Mouse (Mus musculus) right cerebral cortex, postnatal 36 days (tissue): ENCODE results near the gene Begain.

Source experiments
- DNase-seq, 2 experiments: peaks; one replicate each; pipeline ENCODE4 v3.0.0; 2022; ENCODE audit warnings: low spot score in 2 of 2, mixed read lengths in 1 of 2

The Begain gene

DNA sequence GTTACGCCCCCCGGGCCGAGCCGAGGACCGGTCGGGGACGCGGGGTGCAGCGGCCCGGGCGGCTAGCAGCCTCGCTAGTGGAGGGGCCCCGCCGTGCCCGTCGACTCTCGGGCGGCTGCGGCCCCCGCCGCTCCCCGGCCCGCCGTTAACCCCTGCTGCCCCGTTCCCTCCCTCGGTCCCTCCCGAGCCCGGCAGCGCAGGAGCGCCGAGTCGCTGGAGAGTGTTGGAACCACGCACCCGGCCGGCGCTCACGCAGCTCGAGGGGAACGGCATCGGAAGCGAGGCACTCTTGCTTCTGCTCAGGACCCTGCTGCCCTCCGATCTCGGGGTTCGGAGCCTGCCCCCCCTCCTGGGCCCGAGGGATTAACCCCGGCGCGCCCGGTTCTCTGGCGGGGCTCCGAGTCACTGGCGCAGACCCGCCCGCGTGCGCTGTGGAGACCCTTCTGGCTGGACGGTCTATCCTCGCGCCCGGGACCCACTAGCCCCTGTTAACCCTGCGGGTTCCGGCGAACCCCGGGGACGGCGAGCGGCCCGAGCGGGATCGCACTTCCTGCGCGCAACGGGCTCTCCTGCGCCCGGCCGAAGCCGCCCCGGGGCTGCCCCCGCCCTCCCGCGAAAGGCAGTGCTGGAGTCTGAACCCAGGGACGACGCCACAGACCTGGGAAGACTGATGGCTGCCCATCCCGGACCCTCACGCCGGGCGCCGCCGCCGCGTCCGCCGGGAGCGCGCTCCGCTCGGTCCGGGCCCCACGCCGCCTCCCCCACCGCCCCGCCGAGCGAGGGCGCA, 14.8 kb downstream of the Begain start:
- DNase-seq: no peak

GRCm38 (mm10) chr12:109049949-109050348, 18.1 kb downstream of the Begain start:
- DNase-seq: no peak

DNA sequence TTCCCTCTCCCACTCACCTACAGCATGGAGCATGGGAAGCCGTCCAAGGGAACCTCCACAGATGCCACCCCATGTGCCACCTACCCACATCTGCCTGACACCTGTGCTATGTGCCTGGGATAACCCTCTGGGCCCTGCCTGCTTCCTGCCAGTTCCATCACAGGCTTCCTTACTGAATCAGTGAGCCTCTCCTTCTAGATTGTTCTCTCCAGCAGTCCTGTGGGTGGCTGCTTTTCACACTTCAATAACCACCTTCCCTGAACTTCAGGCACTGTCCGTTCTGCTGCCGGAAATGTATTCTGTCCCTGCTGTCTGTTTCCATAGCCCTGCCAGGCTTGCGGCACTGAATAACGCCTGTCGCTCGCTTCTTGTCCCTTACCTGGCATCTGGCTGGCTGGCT, 22.4 kb downstream of the Begain start:
- DNase-seq: no peak

GRCm38 (mm10) chr12:109044497-109044896, 23.5 kb downstream of the Begain start:
- no peak for DNase-seq

DNA sequence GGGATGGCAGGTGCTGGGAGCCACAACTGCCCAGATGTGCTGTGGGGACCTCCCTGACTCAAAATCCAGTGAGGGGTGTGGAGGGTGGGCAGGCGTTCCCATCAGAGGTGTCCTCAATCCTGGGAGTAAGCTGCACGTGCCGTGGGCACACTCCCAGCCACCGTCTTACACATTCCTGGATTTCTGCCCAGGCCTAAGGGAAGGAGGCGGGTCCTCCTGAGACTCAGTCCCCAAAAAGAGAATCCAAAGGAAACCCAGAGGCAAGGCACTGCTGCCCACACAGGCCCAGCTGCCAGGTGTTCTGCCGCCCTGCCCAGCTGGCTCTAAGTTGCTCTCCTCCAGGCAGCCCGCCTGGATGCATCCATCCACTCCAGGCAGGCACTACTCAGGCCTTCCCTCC, 28.7 kb downstream of the Begain start:
- peak; percentile 12 to 26 for DNase-seq

DNA sequence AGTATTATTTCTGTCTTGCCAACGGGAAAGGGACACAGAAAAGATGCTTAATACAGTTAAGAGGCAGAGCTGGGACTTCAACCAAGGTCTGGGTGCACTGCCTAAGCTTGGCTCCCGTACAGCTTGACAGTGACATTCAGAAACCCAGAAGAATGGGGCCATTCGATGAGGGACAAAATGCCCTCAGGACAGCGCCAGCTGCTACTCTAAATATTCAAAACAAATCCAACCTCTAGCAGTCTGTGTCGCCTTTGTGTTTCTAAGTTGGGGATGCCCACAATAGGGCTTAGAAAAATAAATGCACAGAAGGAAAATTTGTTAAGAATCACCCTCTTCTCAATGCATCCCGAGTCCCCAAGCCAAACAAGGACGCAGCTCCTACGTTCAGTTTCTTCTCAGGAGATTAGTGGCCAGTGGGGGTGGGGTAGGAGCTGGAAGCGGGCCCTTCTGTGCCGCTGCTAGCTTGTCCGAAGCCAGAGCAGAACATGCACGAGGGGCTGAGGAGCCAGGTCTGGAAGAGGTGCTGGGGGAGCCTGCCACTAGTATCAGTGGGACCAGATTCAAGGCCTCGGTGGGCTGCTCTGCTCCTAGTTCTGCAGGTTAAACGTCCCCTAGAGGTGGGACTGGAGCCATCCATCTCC, 29.7 kb downstream of the Begain start:
- DNase-seq: no peak

DNA sequence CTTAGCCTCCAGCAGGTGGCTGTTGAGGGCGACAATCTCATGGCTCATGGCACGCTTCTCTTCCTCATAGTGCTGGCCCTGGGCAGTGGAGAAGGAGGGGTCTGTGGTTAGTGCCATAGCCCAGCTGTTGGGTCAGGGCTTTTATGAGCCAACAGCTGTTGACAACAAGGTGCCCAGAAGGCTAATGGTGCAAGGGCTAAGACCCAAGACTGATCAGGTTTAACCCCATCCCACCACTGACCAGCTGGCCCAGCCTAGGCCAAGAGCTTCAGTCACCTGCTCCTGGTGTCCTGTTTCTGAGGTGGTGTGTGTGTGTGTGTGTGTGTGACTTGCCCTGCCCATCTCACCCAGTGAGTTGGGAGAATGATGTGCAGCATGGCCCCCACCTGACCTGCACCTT, 31.0 kb downstream of the Begain start:
- no peak for DNase-seq

GRCm38 (mm10) chr12:109023780-109024179, 44.2 kb downstream of the Begain start:
- no peak for DNase-seq

DNA sequence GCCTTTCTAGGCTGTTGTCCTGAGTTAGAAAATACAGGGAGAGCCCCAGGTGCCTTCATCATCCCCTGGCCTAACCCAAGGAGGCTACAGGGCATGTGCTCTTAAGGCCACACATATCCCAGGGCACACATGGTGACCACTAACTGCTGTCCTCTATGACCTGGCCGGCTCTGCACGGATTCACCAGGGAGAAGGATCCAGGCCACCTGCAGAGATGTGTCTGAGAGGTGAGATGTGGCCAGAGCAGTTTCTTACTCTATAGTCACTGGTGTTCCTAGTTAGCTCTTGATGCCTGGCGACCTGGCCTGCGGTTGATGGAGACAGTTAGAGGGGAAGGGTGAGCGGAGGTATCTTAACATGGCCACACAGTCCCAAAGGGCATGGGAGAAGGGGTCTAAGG, 45.1 kb downstream of the Begain start:
- no peak for DNase-seq

DNA sequence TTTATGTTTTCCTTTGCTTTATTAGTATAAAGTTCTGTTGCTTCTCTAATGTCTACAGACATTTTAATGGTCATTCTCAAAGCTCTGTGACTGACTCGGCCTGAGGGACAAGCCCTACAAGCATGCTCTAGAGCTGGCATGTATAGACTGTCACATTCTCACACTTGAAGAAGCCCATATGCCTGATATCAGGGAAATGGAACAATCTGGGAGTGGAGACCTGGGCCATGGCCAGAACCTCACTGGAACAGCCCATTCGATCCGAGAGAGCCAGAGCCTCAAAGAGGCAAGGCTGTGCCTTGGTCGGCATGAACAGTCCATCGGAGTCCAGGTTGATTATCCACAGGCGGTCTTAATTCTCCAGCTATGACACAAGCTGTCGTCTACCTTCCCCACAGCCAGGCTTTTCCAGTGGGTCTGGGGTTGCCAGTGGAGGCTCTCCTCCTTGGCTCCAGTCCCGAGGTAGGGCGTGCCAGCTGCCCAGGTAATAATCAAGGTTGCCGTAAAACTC, 45.8 kb downstream of the Begain start:
- no peak for DNase-seq

GRCm38 (mm10) chr12:109010070-109010649, 57.9 kb downstream of the Begain start:
- DNase-seq: peak in 1 of 2 experiments; percentile 19

DNA sequence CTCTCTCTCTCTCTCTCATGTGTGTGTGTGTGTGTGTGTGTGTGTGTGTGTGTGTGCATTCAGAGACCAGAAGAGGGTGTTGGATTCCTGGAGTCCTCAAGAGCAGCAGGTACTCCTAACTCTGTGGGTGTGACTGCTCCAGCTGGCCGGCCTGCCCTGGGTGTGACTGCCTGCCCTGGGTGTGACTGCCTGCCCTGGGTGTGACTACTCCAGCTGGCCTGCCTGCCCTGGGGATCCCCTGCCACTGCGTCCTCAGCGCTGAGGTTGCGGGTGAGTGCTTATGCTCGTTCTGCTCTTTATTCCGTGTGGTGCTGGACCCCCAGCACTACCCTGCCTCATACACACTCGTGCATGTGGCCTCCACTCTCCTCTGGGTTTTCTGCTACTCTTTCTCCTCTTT, 65.0 kb downstream of the Begain start:
- no peak for DNase-seq

DNA sequence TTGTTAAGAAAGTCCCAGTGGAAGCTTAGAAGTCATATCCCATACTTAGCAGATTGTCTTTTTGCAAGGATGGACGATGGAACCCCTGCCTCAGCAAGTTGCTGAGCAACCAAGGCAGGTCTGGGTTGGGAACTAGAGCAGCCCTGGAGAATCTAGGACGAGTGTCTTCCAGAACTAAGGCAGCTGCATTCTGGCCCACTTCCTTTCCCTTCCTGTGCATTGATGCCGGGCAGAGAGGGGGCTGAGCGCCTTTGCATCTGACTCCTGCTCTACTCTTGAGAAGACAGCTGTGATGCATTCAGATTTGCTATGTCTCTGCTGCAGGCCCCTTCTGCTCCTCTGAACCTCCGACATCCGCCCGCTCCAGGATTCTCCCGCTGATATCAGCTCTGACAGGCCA, 70.8 kb downstream of the Begain start:
- DNase-seq: peak in 1 of 2 experiments; percentile 17

GRCm38 (mm10) chr12:108995976-108996636, 71.9 kb downstream of the Begain start:
- no peak for DNase-seq

DNA sequence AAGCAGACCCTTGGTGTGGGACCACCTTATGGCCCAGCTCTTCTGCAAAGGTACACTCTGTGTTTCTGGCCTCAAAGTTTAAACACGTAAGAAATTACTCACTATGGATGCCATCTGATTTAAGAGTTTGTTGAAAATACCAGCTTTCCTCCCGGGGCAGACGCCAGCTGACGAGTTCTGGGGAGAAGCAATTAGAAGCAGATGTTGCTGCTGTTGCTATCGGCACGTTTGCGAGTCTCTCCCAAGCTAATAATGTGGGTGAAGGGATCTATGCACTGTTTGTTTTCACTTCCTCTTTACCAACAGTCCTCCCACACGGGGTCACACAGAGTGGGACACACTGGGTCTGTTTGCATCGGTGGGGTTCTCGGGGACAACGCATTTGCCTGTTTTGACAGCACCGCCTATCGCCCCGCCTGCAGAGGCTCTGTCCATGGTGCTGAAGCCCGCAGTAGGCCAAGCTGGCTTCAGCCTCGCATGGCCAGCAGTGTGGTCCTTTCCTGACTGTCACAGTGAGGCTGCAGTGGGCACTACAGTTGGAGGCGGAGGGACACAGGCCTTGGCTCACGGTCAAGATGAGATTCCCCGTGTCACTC, 73.5 kb downstream of the Begain start:
- no peak for DNase-seq

DNA sequence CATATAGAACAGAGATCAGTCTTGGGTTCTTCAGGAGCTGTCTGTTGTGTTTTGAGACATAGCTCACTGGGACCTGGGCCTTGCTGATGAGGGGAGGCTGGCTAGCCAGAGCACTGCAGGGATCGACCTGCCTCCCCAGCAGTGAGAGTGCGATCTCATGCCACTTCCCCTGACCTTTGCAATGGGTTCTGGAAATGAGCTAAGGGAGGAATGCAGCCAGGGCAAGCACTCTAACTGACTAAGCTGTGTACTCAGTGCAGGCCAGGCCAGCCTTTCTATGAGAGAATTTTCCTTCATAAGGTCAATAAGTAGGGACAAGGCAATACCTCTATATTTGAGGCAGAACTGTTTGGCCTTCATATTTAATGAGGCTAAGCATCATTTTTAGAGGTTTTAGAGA, 75.0 kb downstream of the Begain start:
- no peak for DNase-seq

DNA sequence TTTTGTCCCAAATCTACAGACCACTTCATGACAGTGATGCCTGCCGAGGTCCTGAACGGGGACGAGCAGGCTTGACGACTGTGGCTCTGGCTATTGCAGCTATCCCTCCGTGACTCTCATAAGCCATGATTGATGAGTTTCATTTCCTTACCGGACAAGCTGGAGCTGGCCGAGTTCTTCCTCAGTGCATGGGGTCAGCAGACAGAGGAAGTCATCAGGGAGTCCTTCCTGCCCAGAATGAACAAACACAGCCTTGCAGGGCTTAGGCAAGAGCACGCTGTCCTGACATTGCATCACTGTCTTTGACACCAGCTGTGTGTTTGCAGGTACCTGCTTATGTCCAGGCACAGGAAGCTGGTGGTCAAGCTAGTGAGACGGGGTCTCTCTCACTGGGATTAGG, 77.6 kb downstream of the Begain start:
- DNase-seq: no peak

- DNase-seq: no peak
Observed at GRCm38 (mm10) chr12:108987448-108987847, 80.6 kb downstream of the Begain start.

DNA sequence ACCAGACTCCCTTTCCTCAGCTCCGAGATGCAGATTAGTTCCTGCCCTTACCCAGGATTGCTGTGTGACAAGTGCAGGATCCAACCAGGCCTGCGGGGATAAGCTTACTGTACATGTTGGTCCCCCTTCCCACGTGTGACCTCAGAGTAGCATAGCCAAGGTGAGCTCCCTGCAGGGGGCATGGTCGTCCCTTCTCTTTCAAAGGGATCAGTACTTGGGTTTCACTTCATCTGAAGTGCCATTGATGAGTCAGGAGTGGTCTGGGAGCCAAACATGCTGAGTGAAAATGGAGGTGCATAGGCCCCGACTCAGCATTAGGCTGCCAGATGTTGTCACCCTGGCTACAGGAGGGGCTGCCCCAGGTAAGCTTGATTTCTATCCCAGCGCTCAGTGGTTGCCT, 83.0 kb downstream of the Begain start:
- no peak for DNase-seq

DNA sequence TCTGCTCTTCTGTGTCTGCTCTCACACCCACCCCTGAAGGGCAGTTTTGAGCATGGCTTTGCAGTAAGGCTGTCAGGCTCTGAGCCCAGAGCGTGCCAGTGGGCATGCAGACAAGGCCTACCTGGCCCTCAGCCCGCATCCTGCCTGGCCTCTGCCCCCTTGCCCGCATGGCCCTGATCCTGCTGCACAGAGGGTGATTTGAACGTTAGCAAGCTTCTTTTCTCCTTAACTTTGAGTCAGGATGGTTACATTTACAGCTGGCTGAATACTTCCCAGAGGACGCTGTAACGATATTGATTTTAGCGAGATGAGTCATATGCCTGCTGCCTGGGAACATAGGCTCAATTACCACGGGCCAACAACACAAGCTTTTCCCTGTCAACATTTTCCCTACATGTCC, 83.5 kb downstream of the Begain start:
- no peak for DNase-seq

GRCm38 (mm10) chr12:108983496-108983895, 84.5 kb downstream of the Begain start:
- no peak for DNase-seq

GRCm38 (mm10) chr12:108982684-108982960, 85.4 kb downstream of the Begain start:
- no peak for DNase-seq
